Mouse (Mus musculus) forebrain, embryonic 12.5 days (tissue): ENCODE measurements around the gene Ralgps1. TPM values are rescaled to one million over a fixed set of nuclear protein-coding genes. Genes with fewer than 3 reads are reported as not detected.

ENCODE experiments used
- ATAC-seq: fragments of 200-750 bp; cut with Nextera tagmentation; 2 replicates; pipeline ENCODE4 v1.8.0; 2017; ENCODE audit warnings: moderate TSS enrichment; ENCODE audit not compliant: low FRiP score
- H3K27ac ChIP-seq: fragments of 300-500 bp; sonication (generic); 2 replicates; pipeline ENCODE4 v1.5.1; 2016; ENCODE audit warnings: mild to moderate bottlenecking
- H3K27me3 ChIP-seq: fragments of 300-500 bp; sonication (generic); 2 replicates; pipeline ENCODE4 v1.6.1; 2016; ENCODE audit warnings: mild to moderate bottlenecking
- H3K36me3 ChIP-seq: fragments of 300-500 bp; sonication (generic); replicated peaks from 2 replicates; pipeline ENCODE4 v1.6.1; 2016; ENCODE audit warnings: mild to moderate bottlenecking
- H3K4me1 ChIP-seq: fragments of 300-500 bp; sonication (generic); 2 replicates; pipeline ENCODE4 v1.6.1; 2016
- H3K4me2 ChIP-seq: fragments of 300-500 bp; sonication (generic); 2 replicates; pipeline ENCODE4 v1.6.1; 2016; ENCODE audit warnings: mild to moderate bottlenecking, moderate library complexity
- H3K4me3 ChIP-seq: fragments of 300-500 bp; sonication (generic); replicated peaks from 2 replicates; pipeline ENCODE4 v1.5.1; 2016; ENCODE audit warnings: mild to moderate bottlenecking
- H3K9ac ChIP-seq: fragments of 300-500 bp; sonication (generic); 2 replicates; pipeline ENCODE4 v1.6.1; 2016; ENCODE audit warnings: mild to moderate bottlenecking
- H3K9me3 ChIP-seq: fragments of 300-500 bp; sonication (generic); 2 replicates; pipeline ENCODE4 v1.6.1; 2016
- WGBS: fragments of 180-500 bp; shearing (Covaris S2); methylation state at CpG from one replicate; pipeline ENCODE4 v1.1.7; 2016; 5-methylcytosine and 5-hydroxymethylcytosine counted together
- polyA plus RNA-seq: library from polyadenylated mRNA; unstranded; fragments of >200 nt; fragmentation: Nextera tagmentation; extraction: Ambion mirVana; gene quantifications from 2 replicates; pipeline ENCODE4 v1.2.1, GENCODE M21; 2016

Ralgps1 gene
- polyA plus RNA-seq, 1 experiment from 2014 or later = 23.8 TPM

DNA sequence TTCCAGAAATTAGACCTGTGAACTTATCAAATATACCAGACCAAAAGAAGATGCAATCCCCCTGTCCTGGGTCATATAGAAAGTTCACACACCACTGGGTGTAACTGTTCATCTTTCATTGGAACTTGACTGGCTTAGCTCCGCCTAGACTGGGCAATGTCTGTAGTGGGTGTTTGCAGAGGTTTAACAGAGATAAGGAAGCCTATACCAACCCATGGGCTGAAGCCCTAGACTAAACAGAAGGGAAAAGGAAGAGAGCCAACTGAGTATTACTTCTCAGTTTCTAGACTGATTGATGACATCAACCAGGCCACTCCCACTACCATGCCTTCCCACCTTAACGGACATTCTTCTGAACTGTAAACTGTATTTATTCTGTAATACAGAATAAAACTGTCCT, 79.2 kb downstream of the Ralgps1 start:
- Histone ChIP-seq H3K27me3 (no peaks in the 10 kb centered on the region), H3K9ac (no peak overlapping the region), H3K4me1 (no peaks in the 10 kb centered on the region), H3K27ac (no peak overlapping the region), H3K4me3 (no peak overlapping the region), H3K36me3 (0 out of 2 replicates have a peak, but pooled peaks cover 17% of the 10 kb centered on the region), H3K9me3 (no peaks in the 10 kb centered on the region), H3K4me2 (no peak overlapping the region)
- ATAC-seq = no peak
- 88% methylated on average over 2 of the region's 2 CpGs for WGBS

DNA sequence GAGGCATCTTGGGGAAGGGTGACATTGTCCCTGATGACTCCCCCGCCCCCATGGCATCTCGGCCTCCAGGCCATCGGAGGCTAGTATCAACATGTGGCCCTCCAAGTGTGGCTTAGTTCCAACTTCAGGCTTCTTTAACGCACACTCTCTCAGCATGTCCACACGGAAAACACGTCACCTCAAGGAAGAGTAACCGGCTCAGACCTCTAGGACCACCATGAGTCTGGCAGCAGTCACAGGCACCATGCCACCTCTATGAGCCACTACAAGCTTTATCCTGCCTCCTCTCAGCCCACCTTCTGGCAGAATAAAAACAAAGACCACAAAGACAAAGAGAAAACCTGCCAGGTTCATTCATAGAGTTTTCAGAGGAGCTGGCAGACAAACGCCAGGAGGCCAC, 80.8 kb downstream of the Ralgps1 start:
- Histone ChIP-seq H3K36me3 (0 out of 2 replicates have a peak, but pooled peaks cover 16% of the 10 kb centered on the region), H3K9ac (no peak overlapping the region), H3K9me3 (no peaks in the 10 kb centered on the region), H3K4me3 (no peak overlapping the region), H3K4me1 (no peaks in the 10 kb centered on the region), H3K27me3 (no peaks in the 10 kb centered on the region), H3K4me2 (no peak overlapping the region), H3K27ac (no peak overlapping the region)
- ATAC-seq = no peak
- 92% methylated on average over 8 of the region's 8 CpGs for WGBS

DNA sequence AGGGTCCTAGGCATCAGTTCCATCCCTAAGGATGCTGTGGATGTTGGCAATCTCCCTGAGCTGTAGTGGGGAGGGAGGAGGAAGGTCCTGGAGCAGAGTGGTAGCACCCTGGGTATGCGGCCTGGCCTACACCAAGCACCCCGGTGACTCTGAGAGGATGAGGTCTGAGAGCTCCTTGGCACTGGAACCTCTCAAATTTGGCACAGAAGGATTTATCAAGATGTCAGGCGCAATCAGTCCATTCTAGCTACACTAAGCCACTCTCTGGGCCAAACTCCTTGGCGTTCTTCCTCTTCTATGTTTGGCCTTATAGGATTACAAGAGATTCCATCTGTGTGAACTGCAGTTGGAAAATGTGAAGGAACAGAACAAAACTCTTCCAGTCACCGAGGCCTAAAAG, 82.4 kb downstream of the Ralgps1 start:
- no peak for ATAC-seq
- 93% methylated on average over 5 of the region's 5 CpGs for WGBS
- 0 out of 2 replicates have a peak, but pooled peaks cover 22% of the 10 kb centered on the region for H3K36me3 ChIP-seq
- no peak overlapping the region for H3K4me3 ChIP-seq
- no peak overlapping the region for H3K9ac ChIP-seq
- no peaks in the 10 kb centered on the region for H3K27me3 ChIP-seq
- H3K4me1 ChIP-seq = no peaks in the 10 kb centered on the region
- no peak overlapping the region for H3K27ac ChIP-seq
- H3K9me3 ChIP-seq = no peaks in the 10 kb centered on the region
- no peak overlapping the region for H3K4me2 ChIP-seq

DNA sequence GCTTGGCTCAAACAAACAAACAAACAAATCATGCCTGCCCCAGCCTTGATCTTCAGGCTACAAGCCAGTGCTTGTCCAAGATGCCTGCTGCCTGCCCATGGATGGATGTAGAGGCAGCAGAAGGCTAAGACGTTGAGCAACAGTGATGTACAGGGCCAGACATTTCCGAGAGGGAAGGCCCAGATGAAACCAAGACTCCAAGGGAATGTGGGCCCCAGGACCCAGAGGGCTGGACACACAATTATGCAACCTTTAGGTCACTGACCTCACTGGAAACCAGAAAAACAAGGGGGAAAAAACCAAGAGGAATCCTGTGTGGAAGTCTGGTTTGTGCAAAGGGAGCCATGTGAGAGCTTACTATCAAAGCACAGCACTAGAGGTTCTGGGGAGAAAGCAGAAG, 87.6 kb downstream of the Ralgps1 start:
- Histone ChIP-seq H3K27ac (no peak overlapping the region), H3K4me1 (no peaks in the 10 kb centered on the region), H3K27me3 (no peaks in the 10 kb centered on the region), H3K4me2 (no peak overlapping the region), H3K9ac (no peak overlapping the region), H3K4me3 (no peak overlapping the region), H3K36me3 (peaks cover 21% of the 10 kb centered on the region; the same call in 1 of the 2 replicates), H3K9me3 (no peaks in the 10 kb centered on the region)
- no peak for ATAC-seq
- WGBS = 83% methylated on average over 2 of the region's 2 CpGs

DNA sequence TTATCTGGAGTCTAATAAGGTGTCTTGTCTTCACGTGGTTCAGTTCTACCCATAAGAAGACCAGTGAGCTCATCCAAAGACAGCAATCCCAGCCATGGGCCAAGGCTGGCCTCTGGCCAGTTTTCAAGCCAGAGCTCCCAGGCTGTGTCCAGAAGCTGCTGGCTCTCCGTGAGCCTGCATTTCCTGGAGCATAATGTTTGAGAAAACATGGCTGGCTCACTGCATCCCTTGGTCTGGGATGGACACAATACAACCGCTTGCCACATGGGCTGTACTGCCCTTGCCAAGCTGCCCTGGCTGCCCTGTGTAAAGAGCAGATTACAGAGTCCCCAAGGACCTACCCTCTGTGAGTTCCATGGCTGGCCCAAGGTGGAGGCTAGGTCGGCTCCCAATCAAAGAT, 88.4 kb downstream of the Ralgps1 start:
- 87% methylated on average over 4 of the region's 4 CpGs for WGBS
- no peaks in the 10 kb centered on the region for H3K9me3 ChIP-seq
- ATAC-seq = no peak
- no peak overlapping the region for H3K9ac ChIP-seq
- no peaks in the 10 kb centered on the region for H3K4me1 ChIP-seq
- no peak overlapping the region for H3K27ac ChIP-seq
- H3K36me3 ChIP-seq = peaks cover 16% of the 10 kb centered on the region; the same call in 1 of the 2 replicates
- no peak overlapping the region for H3K4me2 ChIP-seq
- H3K4me3 ChIP-seq = no peak overlapping the region
- no peaks in the 10 kb centered on the region for H3K27me3 ChIP-seq

DNA sequence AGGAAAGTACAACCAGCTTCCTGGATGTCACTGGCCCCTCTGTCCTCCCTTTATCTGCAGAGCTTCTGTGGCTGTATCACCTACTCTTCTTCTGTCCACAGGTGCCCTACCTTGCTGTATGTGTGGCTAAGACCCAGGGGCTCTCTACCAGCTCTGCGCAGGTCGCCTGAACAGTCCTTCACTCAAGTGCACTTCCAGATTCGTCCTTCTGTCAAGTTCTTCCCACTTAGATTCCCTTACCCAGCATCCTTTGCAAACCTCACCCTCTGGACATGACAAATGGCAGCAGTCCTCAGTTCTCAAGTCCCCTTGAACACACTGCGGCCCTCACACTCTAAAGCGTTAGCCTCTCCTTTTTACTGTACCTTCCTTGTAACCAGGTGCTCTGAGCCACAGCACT, 89.5 kb downstream of the Ralgps1 start:
- Histone ChIP-seq H3K4me1 (no peaks in the 10 kb centered on the region), H3K4me3 (no peak overlapping the region), H3K9ac (no peak overlapping the region), H3K36me3 (peaks cover 10% of the 10 kb centered on the region; the same call in 1 of the 2 replicates), H3K4me2 (no peak overlapping the region), H3K27me3 (no peaks in the 10 kb centered on the region), H3K9me3 (no peaks in the 10 kb centered on the region), H3K27ac (no peak overlapping the region)
- WGBS = 89% methylated on average over 5 of the region's 5 CpGs
- no peak for ATAC-seq

DNA sequence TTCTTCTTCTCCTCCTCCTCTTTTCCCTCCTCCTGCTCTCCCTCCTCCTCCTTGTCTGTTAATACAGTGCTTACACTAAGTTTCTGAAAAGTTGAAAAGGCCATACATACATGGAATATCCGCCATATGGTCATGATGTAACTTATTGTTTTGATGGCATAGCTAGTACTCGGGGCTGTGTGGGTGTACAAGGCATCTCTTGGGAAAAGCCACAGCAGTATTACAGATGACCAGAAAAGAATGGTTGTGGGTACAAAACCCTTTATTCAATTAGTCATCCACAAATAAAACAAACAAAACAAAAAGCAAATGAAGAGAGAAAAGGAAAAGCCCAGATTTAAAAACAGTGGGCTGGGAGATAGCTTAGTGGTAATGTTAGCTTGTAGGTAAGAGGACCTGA, 90.8 kb downstream of the Ralgps1 start:
- H3K9me3 ChIP-seq = no peaks in the 10 kb centered on the region
- H3K9ac ChIP-seq = no peak overlapping the region
- peaks cover 10% of the 10 kb centered on the region; the same call in 1 of the 2 replicates for H3K36me3 ChIP-seq
- 86% methylated on average over 2 of the region's 2 CpGs for WGBS
- H3K4me3 ChIP-seq = no peak overlapping the region
- H3K27me3 ChIP-seq = no peaks in the 10 kb centered on the region
- no peak overlapping the region for H3K4me2 ChIP-seq
- H3K27ac ChIP-seq = no peak overlapping the region
- ATAC-seq = no peak
- H3K4me1 ChIP-seq = no peaks in the 10 kb centered on the region

DNA sequence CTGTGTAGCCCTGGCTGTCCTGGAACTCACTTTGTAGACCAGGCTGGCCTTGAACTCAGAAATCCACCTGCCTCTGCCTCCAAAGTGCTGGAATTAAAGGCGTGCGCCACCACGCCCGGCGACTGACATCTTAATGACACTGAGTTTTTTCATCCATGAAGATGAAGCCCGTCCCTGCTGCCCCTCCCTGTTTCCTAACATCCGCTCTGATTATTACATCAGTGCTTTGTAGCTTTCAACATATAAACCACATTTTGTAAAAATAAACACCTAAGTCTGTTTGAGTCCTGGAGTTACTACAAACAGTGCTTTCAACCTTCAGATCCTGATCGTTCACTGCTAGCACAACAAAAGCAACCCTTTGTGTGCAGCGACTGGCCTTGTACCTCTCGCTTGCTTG, 91.5 kb downstream of the Ralgps1 start:
- H3K4me2 ChIP-seq = no peak overlapping the region
- ATAC-seq = no peak
- peaks cover 15% of the 10 kb centered on the region; the same call in 1 of the 2 replicates for H3K36me3 ChIP-seq
- WGBS = 90% methylated on average over 10 of the region's 10 CpGs
- no peaks in the 10 kb centered on the region for H3K27me3 ChIP-seq
- H3K4me1 ChIP-seq = no peaks in the 10 kb centered on the region
- no peaks in the 10 kb centered on the region for H3K9me3 ChIP-seq
- no peak overlapping the region for H3K4me3 ChIP-seq
- H3K27ac ChIP-seq = no peak overlapping the region
- H3K9ac ChIP-seq = no peak overlapping the region

DNA sequence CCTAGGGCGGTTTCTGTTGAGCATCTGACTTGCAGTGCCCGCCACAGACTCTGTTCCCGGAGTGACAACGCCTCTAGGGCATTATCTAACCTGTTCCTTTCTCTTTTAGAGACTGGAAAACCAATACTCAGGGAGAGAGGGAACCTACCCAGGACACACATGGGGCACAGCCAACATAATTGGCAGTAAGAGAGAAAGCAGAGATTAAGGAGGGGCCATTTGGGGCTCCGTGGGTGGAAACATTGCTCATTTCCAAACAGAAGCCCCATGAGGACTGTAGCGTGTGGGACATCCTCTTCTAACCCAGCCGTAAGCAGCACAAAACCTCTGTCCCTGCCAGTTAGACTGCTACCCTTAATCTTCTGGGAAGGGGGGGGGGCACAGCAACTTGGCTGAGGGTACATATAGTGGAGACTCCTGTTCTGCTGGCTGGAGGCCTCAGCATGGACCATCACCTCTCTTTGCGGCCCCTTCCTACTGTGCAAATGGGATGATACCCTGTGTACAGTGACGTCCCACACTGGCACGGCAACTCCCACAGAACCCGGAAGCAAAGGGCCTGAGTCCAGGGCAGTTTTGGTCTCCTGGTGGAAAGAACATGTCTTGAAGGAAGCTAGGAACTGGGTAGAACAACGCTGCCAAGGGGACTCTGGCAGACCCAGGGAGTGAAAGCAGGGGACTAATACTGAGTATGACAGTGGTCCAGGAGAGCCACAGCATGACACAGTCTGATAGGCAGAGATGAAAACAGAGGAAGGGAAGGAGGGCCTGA, 96.4 kb downstream of the Ralgps1 start:
- Histone ChIP-seq H3K9me3 (no peaks in the 10 kb centered on the region), H3K4me1 (peaks cover 11% of the 10 kb centered on the region), H3K9ac (no peak overlapping the region), H3K36me3 (0 out of 2 replicates have a peak, but pooled peaks cover 9% of the 10 kb centered on the region), H3K27me3 (no peaks in the 10 kb centered on the region), H3K27ac (no peak overlapping the region), H3K4me2 (no peak overlapping the region), H3K4me3 (no peak overlapping the region)
- ATAC-seq = no peak
- 88% methylated on average over 12 of the region's 12 CpGs for WGBS

DNA sequence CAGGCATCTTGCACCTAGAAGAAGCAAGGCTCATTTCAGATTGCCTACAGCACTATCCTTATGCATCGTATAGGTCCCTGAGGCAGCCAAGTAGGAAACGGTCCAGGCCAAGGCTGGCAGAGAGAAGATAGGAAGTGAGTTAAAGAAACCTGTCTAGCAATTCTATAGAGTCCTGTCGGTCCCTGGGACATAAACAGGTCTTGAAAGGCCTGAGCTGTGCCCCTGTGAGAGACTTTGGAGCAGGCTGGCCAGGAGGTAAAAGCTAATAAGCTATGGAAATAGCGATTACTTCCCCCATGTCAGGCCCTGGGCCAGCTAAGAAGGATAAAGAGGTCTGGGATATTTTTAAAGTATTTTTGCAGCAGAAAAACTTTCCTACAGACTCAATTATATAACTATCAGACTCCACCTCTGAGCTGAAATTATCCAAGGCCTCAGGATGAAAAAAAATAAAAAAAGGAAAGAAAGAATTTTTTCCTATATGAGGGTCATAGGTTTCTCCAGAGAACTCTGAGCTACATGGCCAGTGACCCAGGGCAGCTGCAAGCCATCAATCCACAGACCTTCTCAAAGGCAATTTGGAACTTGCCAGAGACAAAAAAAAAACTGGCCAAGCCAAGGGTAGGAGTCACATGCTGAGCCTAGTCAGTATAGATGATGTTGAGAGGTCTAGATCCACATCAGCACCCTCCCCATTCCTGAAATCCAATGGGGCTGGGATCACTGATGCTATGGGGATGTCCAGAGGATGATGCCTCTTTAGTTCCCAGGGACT, 98.4 kb downstream of the Ralgps1 start:
- peaks cover 9% of the 10 kb centered on the region; the same call in 1 of the 2 replicates for H3K36me3 ChIP-seq
- no peak overlapping the region for H3K4me3 ChIP-seq
- H3K27ac ChIP-seq = no peak overlapping the region
- no peak overlapping the region for H3K9ac ChIP-seq
- peaks cover 11% of the 10 kb centered on the region for H3K4me1 ChIP-seq
- no peak for ATAC-seq
- H3K27me3 ChIP-seq = no peaks in the 10 kb centered on the region
- H3K4me2 ChIP-seq = no peak overlapping the region
- no peaks in the 10 kb centered on the region for H3K9me3 ChIP-seq
- 82% methylated on average over 4 of the region's 4 CpGs for WGBS

DNA sequence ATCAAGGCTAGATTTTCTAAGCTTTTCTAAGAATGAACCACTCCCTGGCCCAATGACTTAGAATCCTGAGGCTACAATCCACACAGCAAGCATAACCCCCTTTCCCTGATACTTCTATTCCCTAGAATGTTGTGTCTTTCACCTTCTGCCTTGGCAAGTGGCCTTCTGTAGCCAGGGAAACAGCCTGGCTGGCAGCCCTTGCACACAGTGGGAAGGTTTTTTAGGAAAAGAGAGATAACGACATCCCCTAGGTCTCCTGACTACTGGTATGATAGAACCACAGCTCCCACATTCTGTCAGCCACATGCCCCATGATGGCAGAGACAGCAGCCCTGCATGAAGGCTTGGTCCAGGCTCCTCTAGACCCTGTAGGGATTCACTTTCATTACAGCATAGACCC, 99.8 kb downstream of the Ralgps1 start:
- H3K27me3 ChIP-seq = no peaks in the 10 kb centered on the region
- H3K4me1 ChIP-seq = peaks cover 19% of the 10 kb centered on the region
- 71% methylated on average over 1 of the region's 1 CpGs for WGBS
- no peak for ATAC-seq
- no peaks in the 10 kb centered on the region for H3K9me3 ChIP-seq
- H3K4me3 ChIP-seq = no peak overlapping the region
- no peak overlapping the region for H3K9ac ChIP-seq
- H3K27ac ChIP-seq = no peak overlapping the region
- no peak overlapping the region for H3K4me2 ChIP-seq
- H3K36me3 ChIP-seq = peaks cover 9% of the 10 kb centered on the region; the same call in 1 of the 2 replicates

DNA sequence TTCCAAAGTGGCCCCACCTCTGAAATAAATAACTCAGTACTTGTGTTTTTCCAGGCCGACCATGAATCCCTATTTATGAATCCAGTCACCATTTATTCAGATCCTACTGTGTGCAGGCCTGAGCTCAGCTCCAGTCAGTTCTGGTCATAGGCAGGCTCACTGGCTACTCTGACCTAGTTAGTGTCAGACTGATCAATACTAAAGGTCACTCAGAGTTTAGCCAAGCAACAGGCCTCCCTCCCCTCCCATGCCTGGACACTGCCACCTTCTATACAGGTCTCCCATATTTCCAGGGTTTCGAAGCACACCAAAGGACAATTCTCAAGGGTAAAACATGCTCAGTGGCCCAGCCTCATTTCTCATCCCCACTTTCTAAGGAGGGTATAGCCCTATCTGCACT, 100.7 kb downstream of the Ralgps1 start:
- Histone ChIP-seq H3K27me3 (no peaks in the 10 kb centered on the region), H3K36me3 (peaks cover 9% of the 10 kb centered on the region; the same call in 1 of the 2 replicates), H3K4me1 (peaks cover 19% of the 10 kb centered on the region), H3K4me3 (no peak overlapping the region), H3K4me2 (no peak overlapping the region), H3K9me3 (no peaks in the 10 kb centered on the region), H3K27ac (no peak overlapping the region), H3K9ac (no peak overlapping the region)
- no peak for ATAC-seq
- whole genome bisulfite sequencing = 94% methylated on average over 2 of the region's 2 CpGs
